Mouse (Mus musculus): ENCODE results near the gene Corin. TPM values are rescaled to one million over a fixed set of nuclear protein-coding genes. Genes with fewer than 3 reads are reported as not detected.

Gene Corin
- total RNA-seq (2021), result 100 to 1,000 TPM; 147 to 164 TPM

- intact Hi-C loops (cut with DNase I), result loop anchor here (2.0 to 5.0 kb wide), 2 partner anchors 92 to 153 kb away; no protein-coding TSS in a partner anchor
- DNase-seq, result peak in 1 of 2 experiments; percentile 53
These were observed at the start of gene Corin for GRCm38 (mm10) chr5:72503531-72504523. Gene Corin (minus strand): TSS chr5:72504473.

GRCm38 (mm10) chr5:72551209-72551608 is 46.9 kb upstream of the Corin start:
- intact Hi-C loops (cut with DNase I), result no loop called here
- DNase-seq, result no peak

- DNase-seq, result peak in 1 of 2 experiments; percentile 13
- intact Hi-C loops (cut with DNase I), result loop anchor here (10.0 kb wide), 1 partner anchor 354 kb away; no protein-coding TSS in a partner anchor
These were observed 24.6 kb upstream of the Corin start for GRCm38 (mm10) chr5:72528896-72529295.

- intact Hi-C loops (cut with DNase I), result no loop called here
- no peak for DNase-seq
These were observed 9.5 kb upstream of the Corin start for GRCm38 (mm10) chr5:72513808-72514207.

GRCm38 (mm10) chr5:72505740-72506139 is 1.5 kb upstream of the Corin start:
- no peak for DNase-seq
- intact Hi-C loops (cut with DNase I), result loop anchor here (2.0 kb wide), 1 partner anchor 155 kb away; no protein-coding TSS in a partner anchor

GRCm38 (mm10) chr5:72502778-72503177 is 1.5 kb downstream of the Corin start:
- intact Hi-C loops (cut with DNase I), result loop anchor here (1.0 to 5.0 kb wide), 2 partner anchors 46 to 90 kb away; no protein-coding TSS in a partner anchor
- DNase-seq, result no peak

- intact Hi-C loops (cut with DNase I), result loop anchor here (1.0 to 5.0 kb wide), 2 partner anchors 45 to 89 kb away; no protein-coding TSS in a partner anchor
- DNase-seq, result no peak
These were observed 2.5 kb downstream of the Corin start for GRCm38 (mm10) chr5:72501763-72502162.

GRCm38 (mm10) chr5:72498271-72498670 is 6.0 kb downstream of the Corin start:
- intact Hi-C loops (cut with DNase I), result no loop called here

GRCm38 (mm10) chr5:72496756-72497155 is 7.5 kb downstream of the Corin start:
- no peak for DNase-seq
- intact Hi-C loops (cut with DNase I), result no loop called here

More at GRCm38 (mm10) chr5:72498271-72498670, 6.0 kb downstream of the Corin start:
- DNase-seq, result no peak

- intact Hi-C loops (cut with DNase I), result loop anchor here (5.0 kb wide), 1 partner anchor 37 kb away; no protein-coding TSS in a partner anchor
- no peak for DNase-seq
These were observed 10.4 kb downstream of the Corin start for GRCm38 (mm10) chr5:72493906-72494305.

- no peak for DNase-seq
- intact Hi-C loops (cut with DNase I), result loop anchor here (5.0 kb wide), 1 partner anchor 34 kb away; no protein-coding TSS in a partner anchor
These were observed 13.0 kb downstream of the Corin start for GRCm38 (mm10) chr5:72491232-72491631.

GRCm38 (mm10) chr5:72480456-72480855 is 23.8 kb downstream of the Corin start:
- intact Hi-C loops (cut with DNase I), result no loop called here
- no peak for DNase-seq

- intact Hi-C loops (cut with DNase I), result no loop called here
- DNase-seq, result no peak
These were observed 31.8 kb downstream of the Corin start for GRCm38 (mm10) chr5:72472317-72473009.

- intact Hi-C loops (cut with DNase I), result no loop called here
- no peak for DNase-seq
These were observed 32.5 kb downstream of the Corin start for GRCm38 (mm10) chr5:72471746-72472145.

GRCm38 (mm10) chr5:72464932-72465331 is 39.3 kb downstream of the Corin start:
- intact Hi-C loops (cut with DNase I), result no loop called here
- DNase-seq, result no peak

GRCm38 (mm10) chr5:72459374-72460112 is 44.7 kb downstream of the Corin start:
- DNase-seq, result no peak
- intact Hi-C loops (cut with DNase I), result loop anchor here (5.0 kb wide), 1 partner anchor 33 kb away; no protein-coding TSS in a partner anchor

GRCm38 (mm10) chr5:72453690-72454089 is 50.6 kb downstream of the Corin start:
- DNase-seq, result peak; percentile 25 to 40
- intact Hi-C loops (cut with DNase I), result no loop called here

GRCm38 (mm10) chr5:72453176-72453575 is 51.1 kb downstream of the Corin start:
- intact Hi-C loops (cut with DNase I), result no loop called here
- DNase-seq, result no peak

- intact Hi-C loops (cut with DNase I), result no loop called here
- no peak for DNase-seq
These were observed 51.5 kb downstream of the Corin start for GRCm38 (mm10) chr5:72452750-72453149.

- intact Hi-C loops (cut with DNase I), result no loop called here
- no peak for DNase-seq
These were observed 55.4 kb downstream of the Corin start for GRCm38 (mm10) chr5:72448846-72449245.
